Mouse (Mus musculus): ENCODE measurements around the gene 4931414P19Rik. TPM values are rescaled to one million over a fixed set of nuclear protein-coding genes. Genes with fewer than 3 reads are reported as not detected.

4931414P19Rik gene
- polyA plus RNA-seq, 1 experiment from 2014 or later: 7.1 TPM

- H3K9me3 ChIP-seq (ENCODE audit: control insufficient read depth, low read length): no peaks in the 10 kb centered on the region
- WGBS: 85% methylated on average over 8 of the region's 8 CpGs
- no peak overlapping the region for H3K9ac ChIP-seq (ENCODE audit: low read length)
- H3K27ac ChIP-seq (ENCODE audit: low read depth): peak overlapping the region; percentile 96
- peaks cover 22% of the 10 kb centered on the region for H3K4me1 ChIP-seq (replicated peaks; ENCODE audit: control insufficient read depth, insufficient read depth, low read length)
- H3K27me3 ChIP-seq (replicated peaks; ENCODE audit: control insufficient read depth, insufficient read depth, low read length): no peaks in the 10 kb centered on the region
- H3K4me3 ChIP-seq (ENCODE audit: low read depth, low read length): peak overlapping the region; percentile 74
- no peak for ATAC-seq (replicated peaks; ENCODE audit: low FRiP score, low TSS enrichment, low read depth)
- no peak for DNase-seq (ENCODE audit: low spot score)
- no peaks in the 10 kb centered on the region for H3K36me3 ChIP-seq (ENCODE audit: control insufficient read depth, insufficient read depth, low read length)
- peak overlapping the region; percentile 58 for H3K4me2 ChIP-seq (ENCODE audit: low read length)
Observed at GRCm38 (mm10) chr14:54603686-54604085, 2.1 kb downstream of the 4931414P19Rik start.

GRCm38 (mm10) chr14:54603038-54603654 lies 2.6 kb downstream of the 4931414P19Rik start:
- Histone ChIP-seq H3K27ac (ENCODE audit: low read depth) (peak overlapping the region; percentile 96), H3K9ac (ENCODE audit: low read length) (peak overlapping the region; percentile 85), H3K4me1 (replicated peaks; ENCODE audit: control insufficient read depth, insufficient read depth, low read length) (peaks cover 22% of the 10 kb centered on the region), H3K36me3 (ENCODE audit: control insufficient read depth, insufficient read depth, low read length) (no peaks in the 10 kb centered on the region), H3K4me3 (ENCODE audit: low read depth, low read length) (peak overlapping the region; percentile 74), H3K27me3 (replicated peaks; ENCODE audit: control insufficient read depth, insufficient read depth, low read length) (no peaks in the 10 kb centered on the region), H3K4me2 (ENCODE audit: low read length) (peak overlapping the region; percentile 58), H3K9me3 (ENCODE audit: control insufficient read depth, low read length) (no peaks in the 10 kb centered on the region)
- DNase-seq (ENCODE audit: low spot score): peak; percentile 92
- WGBS: under 1% methylated on average over 45 of the region's 46 CpGs
- peak; percentile 99 for ATAC-seq (replicated peaks; ENCODE audit: low FRiP score, low TSS enrichment, low read depth)

- H3K4me3 ChIP-seq (ENCODE audit: low read depth, low read length): peak overlapping the region; percentile 74
- H3K9me3 ChIP-seq (ENCODE audit: control insufficient read depth, low read length): no peaks in the 10 kb centered on the region
- no peaks in the 10 kb centered on the region for H3K27me3 ChIP-seq (replicated peaks; ENCODE audit: control insufficient read depth, insufficient read depth, low read length)
- 48% methylated on average over 4 of the region's 4 CpGs for WGBS
- peaks cover 22% of the 10 kb centered on the region for H3K4me1 ChIP-seq (replicated peaks; ENCODE audit: control insufficient read depth, insufficient read depth, low read length)
- peak overlapping the region; percentile 96 for H3K27ac ChIP-seq (ENCODE audit: low read depth)
- H3K36me3 ChIP-seq (ENCODE audit: control insufficient read depth, insufficient read depth, low read length): no peaks in the 10 kb centered on the region
- ATAC-seq (replicated peaks; ENCODE audit: low FRiP score, low TSS enrichment, low read depth): peak; percentile 10; the same call in 1 of the 2 replicates
- H3K4me2 ChIP-seq (ENCODE audit: low read length): peak overlapping the region; percentile 58
- DNase-seq (ENCODE audit: low spot score): peak; percentile 60
- peak overlapping the region; percentile 85 for H3K9ac ChIP-seq (ENCODE audit: low read length)
Observed at GRCm38 (mm10) chr14:54602613-54603012, 3.2 kb downstream of the 4931414P19Rik start.

GRCm38 (mm10) chr14:54601601-54602000 lies 4.2 kb downstream of the 4931414P19Rik start:
- Histone ChIP-seq H3K4me1 (replicated peaks; ENCODE audit: control insufficient read depth, insufficient read depth, low read length) (peaks cover 22% of the 10 kb centered on the region), H3K9ac (ENCODE audit: low read length) (no peak overlapping the region), H3K36me3 (ENCODE audit: control insufficient read depth, insufficient read depth, low read length) (no peaks in the 10 kb centered on the region), H3K4me3 (ENCODE audit: low read depth, low read length) (no peak overlapping the region), H3K9me3 (ENCODE audit: control insufficient read depth, low read length) (no peaks in the 10 kb centered on the region), H3K4me2 (ENCODE audit: low read length) (no peak overlapping the region), H3K27ac (ENCODE audit: low read depth) (no peak overlapping the region), H3K27me3 (replicated peaks; ENCODE audit: control insufficient read depth, insufficient read depth, low read length) (no peaks in the 10 kb centered on the region)
- DNase-seq (ENCODE audit: low spot score) (no peak), ATAC-seq (replicated peaks; ENCODE audit: low FRiP score, low TSS enrichment, low read depth) (no peak)
- WGBS: 52% methylated on average over 2 of the region's 2 CpGs

GRCm38 (mm10) chr14:54597084-54597483 lies 8.7 kb downstream of the 4931414P19Rik start:
- 74% methylated on average over 7 of the region's 7 CpGs for WGBS
- no peaks in the 10 kb centered on the region for H3K27me3 ChIP-seq (replicated peaks; ENCODE audit: control insufficient read depth, insufficient read depth, low read length)

GRCm38 (mm10) chr14:54594631-54595414 lies 11.0 kb downstream of the 4931414P19Rik start:
- no peaks in the 10 kb centered on the region for H3K4me1 ChIP-seq (replicated peaks; ENCODE audit: control insufficient read depth, insufficient read depth, low read length)
- 66% methylated on average over 28 of the region's 28 CpGs for WGBS
- no peak overlapping the region for H3K27ac ChIP-seq (ENCODE audit: low read depth)
- H3K9me3 ChIP-seq (ENCODE audit: control insufficient read depth, low read length): no peaks in the 10 kb centered on the region
- no peak overlapping the region for H3K9ac ChIP-seq (ENCODE audit: low read length)
- no peaks in the 10 kb centered on the region for H3K27me3 ChIP-seq (replicated peaks; ENCODE audit: control insufficient read depth, insufficient read depth, low read length)
- ATAC-seq (replicated peaks; ENCODE audit: low FRiP score, low TSS enrichment, low read depth) (no peak), DNase-seq (ENCODE audit: low spot score) (no peak)
- no peak overlapping the region for H3K4me2 ChIP-seq (ENCODE audit: low read length)
- peaks cover 9% of the 10 kb centered on the region; the same call in 1 of the 2 replicates for H3K36me3 ChIP-seq (ENCODE audit: control insufficient read depth, insufficient read depth, low read length)
- no peak overlapping the region for H3K4me3 ChIP-seq (ENCODE audit: low read depth, low read length)

More at GRCm38 (mm10) chr14:54597084-54597483, 8.7 kb downstream of the 4931414P19Rik start:
- H3K4me2 ChIP-seq (ENCODE audit: low read length): no peak overlapping the region
- no peaks in the 10 kb centered on the region for H3K4me1 ChIP-seq (replicated peaks; ENCODE audit: control insufficient read depth, insufficient read depth, low read length)
- H3K36me3 ChIP-seq (ENCODE audit: control insufficient read depth, insufficient read depth, low read length): peaks cover 9% of the 10 kb centered on the region; the same call in 1 of the 2 replicates
- no peak overlapping the region for H3K27ac ChIP-seq (ENCODE audit: low read depth)
- H3K4me3 ChIP-seq (ENCODE audit: low read depth, low read length): no peak overlapping the region
- ATAC-seq (replicated peaks; ENCODE audit: low FRiP score, low TSS enrichment, low read depth): no peak
- no peak for DNase-seq (ENCODE audit: low spot score)
- H3K9me3 ChIP-seq (ENCODE audit: control insufficient read depth, low read length): no peaks in the 10 kb centered on the region
- H3K9ac ChIP-seq (ENCODE audit: low read length): no peak overlapping the region

GRCm38 (mm10) chr14:54594055-54594454 lies 11.7 kb downstream of the 4931414P19Rik start:
- Histone ChIP-seq H3K4me2 (ENCODE audit: low read length) (no peak overlapping the region), H3K9me3 (ENCODE audit: control insufficient read depth, low read length) (no peaks in the 10 kb centered on the region), H3K9ac (ENCODE audit: low read length) (no peak overlapping the region), H3K36me3 (ENCODE audit: control insufficient read depth, insufficient read depth, low read length) (peaks cover 9% of the 10 kb centered on the region; the same call in 1 of the 2 replicates), H3K4me1 (replicated peaks; ENCODE audit: control insufficient read depth, insufficient read depth, low read length) (no peaks in the 10 kb centered on the region), H3K4me3 (ENCODE audit: low read depth, low read length) (no peak overlapping the region), H3K27ac (ENCODE audit: low read depth) (no peak overlapping the region), H3K27me3 (replicated peaks; ENCODE audit: control insufficient read depth, insufficient read depth, low read length) (no peaks in the 10 kb centered on the region)
- DNase-seq (ENCODE audit: low spot score) (no peak), ATAC-seq (replicated peaks; ENCODE audit: low FRiP score, low TSS enrichment, low read depth) (no peak)
- WGBS: 93% methylated on average over 3 of the region's 3 CpGs

GRCm38 (mm10) chr14:54592319-54592934 lies 13.4 kb downstream of the 4931414P19Rik start:
- Histone ChIP-seq H3K4me2 (ENCODE audit: low read length) (no peak overlapping the region), H3K4me3 (ENCODE audit: low read depth, low read length) (no peak overlapping the region), H3K27ac (ENCODE audit: low read depth) (peak overlapping the region; percentile 36; the same call in 1 of the 2 replicates), H3K4me1 (replicated peaks; ENCODE audit: control insufficient read depth, insufficient read depth, low read length) (no peaks in the 10 kb centered on the region), H3K27me3 (replicated peaks; ENCODE audit: control insufficient read depth, insufficient read depth, low read length) (no peaks in the 10 kb centered on the region), H3K9me3 (ENCODE audit: control insufficient read depth, low read length) (no peaks in the 10 kb centered on the region), H3K9ac (ENCODE audit: low read length) (no peak overlapping the region), H3K36me3 (ENCODE audit: control insufficient read depth, insufficient read depth, low read length) (peaks cover 9% of the 10 kb centered on the region; the same call in 1 of the 2 replicates)
- DNase-seq (ENCODE audit: low spot score): no peak
- WGBS: 45% methylated on average over 10 of the region's 10 CpGs
- ATAC-seq (replicated peaks; ENCODE audit: low FRiP score, low TSS enrichment, low read depth): no peak

Data from intestine, embryonic 14.5 days (tissue).